Mouse (Mus musculus) lung, adult 2 months (tissue): Measurements from ENCODE around the gene Erich3. TPM values are rescaled to one million over a fixed set of nuclear protein-coding genes. Genes with fewer than 3 reads are reported as not detected.

Experiments used
- DNase-seq: peaks from one replicate; pipeline ENCODE4 v3.0.0; 2022
- H3K4me1 ChIP-seq: fragments of 200-500 bp; 2 replicates; pipeline ENCODE4 v1.6.1; 2011; ENCODE audit warnings: low read length; ENCODE audit not compliant: control insufficient read depth, insufficient read depth
- H3K4me3 ChIP-seq: fragments of 200-500 bp; replicated peaks from 2 replicates; pipeline ENCODE3; 2011; ENCODE audit warnings: low read depth, mild to moderate bottlenecking, control low read depth, low read length; ENCODE audit errors: extremely low read depth
- CTCF ChIP-seq: fragments of 200-500 bp; IDR thresholded peaks from 2 replicates; pipeline ENCODE4 v1.5.1; 2011; ENCODE audit warnings: mild to moderate bottlenecking, low read length, control low read depth; ENCODE audit not compliant: insufficient read depth
- POLR2A ChIP-seq: fragments of 200-500 bp; IDR thresholded peaks from 2 replicates; pipeline ENCODE4 v1.6.1; 2011; ENCODE audit warnings: low read depth, mild to moderate bottlenecking, control low read depth, low read length, borderline replicate concordance; ENCODE audit errors: extremely low read depth
- WGBS: fragments of 180-500 bp; shearing (Covaris S2); methylation state at CpG from one replicate; pipeline ENCODE4 v1.1.7; 2018; 5-methylcytosine and 5-hydroxymethylcytosine counted together
- polyA plus RNA-seq: library from polyadenylated mRNA; depleted of rRNA; stranded (reverse); fragments of >200 nt; gene quantifications from 2 replicates; pipeline ENCODE4 v1.2.3, GENCODE M21; 2012; rRNA removed

The Erich3 gene
- polyA plus RNA-seq, 1 experiment, result 2.6 TPM

DNA sequence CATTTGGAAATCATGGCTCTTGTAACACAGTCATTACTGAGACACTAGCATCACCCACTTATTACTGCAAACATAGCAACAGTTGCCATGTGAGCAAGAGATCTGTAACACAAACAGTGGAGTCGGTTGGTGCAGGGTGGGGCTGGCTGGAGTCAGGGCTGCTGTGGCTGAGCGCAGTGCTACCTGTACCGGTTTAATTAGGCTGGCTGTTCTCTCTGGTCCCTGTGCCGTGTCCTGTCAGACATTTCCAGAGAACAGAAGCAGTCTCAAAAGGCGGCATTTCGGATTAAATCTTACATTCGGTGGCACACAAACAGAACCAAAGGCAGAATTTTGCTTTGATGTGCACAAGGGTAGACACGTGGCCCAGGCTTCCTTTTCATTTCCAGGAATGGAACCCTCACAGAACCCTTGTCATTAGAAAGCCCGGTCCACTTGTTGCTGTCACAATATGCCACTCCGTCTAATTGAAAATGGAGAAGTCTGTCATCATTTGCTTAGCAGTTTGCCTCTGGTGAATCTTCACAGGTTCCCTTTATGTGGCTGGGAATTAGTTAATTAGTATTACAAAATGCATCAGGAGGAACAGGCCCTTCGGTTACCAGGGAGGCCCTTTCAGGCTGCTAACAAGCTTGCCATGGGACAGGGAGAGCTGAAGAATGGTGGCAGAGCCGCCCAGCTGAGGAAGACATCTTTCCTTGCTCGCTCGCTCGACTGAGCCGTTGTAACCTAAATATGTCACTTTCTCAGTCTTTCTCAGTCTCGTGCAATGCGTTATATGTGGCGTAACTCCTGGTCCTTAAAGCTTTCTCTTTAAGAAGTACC, 153.4 kb downstream of the Erich3 start:
- WGBS, result 37% methylated on average over 19 of the region's 19 CpGs
- Histone ChIP-seq H3K4me1 (peaks cover 6% of the 10 kb centered on the region), H3K4me3 (no peak overlapping the region)
- peak; percentile 8 for DNase-seq
- TF ChIP-seq POLR2A (no peak), CTCF (no peak)

Other genes with a start within 250 kb of the Erich3 start
- 4.7 and 6.6 TPM in 2 replicates for gene Cryz, start 67.1 kb upstream of the Erich3 start, polyA plus RNA-seq
- gene Tyw3, start 66.8 kb upstream of the Erich3 start, polyA plus RNA-seq, result 9.1 and 9.4 TPM in 2 replicates